Comparison of ENCODE assay signal across 27 mouse cellular contexts in the genomic region with DNA sequence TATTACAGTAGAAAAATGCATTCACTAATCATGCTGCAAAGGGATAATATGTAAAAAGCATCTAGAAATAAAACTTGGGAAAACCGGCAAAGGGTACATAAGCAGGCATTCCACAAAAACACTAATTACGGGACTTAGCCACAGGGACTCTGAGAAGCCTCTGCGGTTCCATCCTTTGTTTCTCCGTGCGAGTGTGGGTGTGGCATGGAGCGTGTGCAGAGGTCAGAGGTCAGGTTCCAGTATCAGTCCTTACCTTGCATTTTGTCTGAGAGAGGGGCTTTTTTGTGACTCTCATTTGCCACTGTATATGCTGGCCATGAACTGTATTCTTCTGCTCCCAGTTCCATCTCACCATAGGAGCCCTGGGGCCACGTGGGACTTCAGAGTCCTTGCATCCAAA. TPM values are rescaled to one million over a fixed set of nuclear protein-coding genes. Genes with fewer than 3 reads are reported as not detected.
DNase-seq lines count a peak whose midpoint lies in the region; ATAC-seq and TF ChIP-seq lines count a peak whose summit lies in the region.
"Had no signal": no experiment of that assay in that cellular context is flagged by ENCODE, and none has a peak within 500 bp of the region (broad histone marks: within the 10 kb centered on the region; RNA-seq: fewer than 3 reads in every experiment).

No protein-coding gene starts in this region.

- no peak for TF ChIP-seq POLR2A in myocyte (IDR thresholded peaks at IDR 0.05; ENCODE audit: insufficient read length, low read depth)

- WGBS in intestine, embryonic 16.5 days = 49% methylated on average over 7 of the region's 7 CpGs
- WGBS in intestine, postnatal 0 days = 45% methylated on average over 7 of the region's 7 CpGs

- no peaks in the 10 kb centered on the region for H3K4me1 ChIP-seq in intestine, embryonic 16.5 days (ENCODE audit: control insufficient read depth, insufficient read depth, low read length)
- no peaks in the 10 kb centered on the region for H3K4me1 ChIP-seq in intestine, postnatal 0 days (replicated peaks; ENCODE audit: control insufficient read depth, insufficient read depth, low read length)
- H3K4me1 ChIP-seq in ES-E14 (ENCODE audit: control insufficient read depth in 2 of 2, insufficient read depth in 2 of 2, low read length in 2 of 2, poor library complexity in 1 of 2) = peaks cover 5 to 8% of the 10 kb centered on the region in 2 experiments; a peak in 1 of 4 replicates
- H3K4me1 ChIP-seq: forebrain, embryonic 12.5 days had no signal

- H3K79me2 ChIP-seq in myocyte (ENCODE audit: control insufficient read depth, insufficient read depth) = no peaks in the 10 kb centered on the region

- TF ChIP-seq CTCF in intestine, postnatal 0 days (IDR thresholded peaks at IDR 0.05; ENCODE audit: low read depth) = no peak

- no peaks in the 10 kb centered on the region for H3K9me3 ChIP-seq in intestine, embryonic 16.5 days (ENCODE audit: control insufficient read depth, low read length)
- H3K9me3 ChIP-seq in intestine, postnatal 0 days (ENCODE audit: control insufficient read depth) = no peaks in the 10 kb centered on the region
- no peaks in the 10 kb centered on the region for H3K9me3 ChIP-seq in ES-E14 (ENCODE audit: control insufficient read depth, insufficient read depth, low read depth, low read length)
- H3K9me3 ChIP-seq: embryonic facial prominence, embryonic 13.5 days; embryonic facial prominence, embryonic 15.5 days; forebrain, embryonic 10.5 days; forebrain, embryonic 12.5 days had no signal

- no peak overlapping the region for H3ac ChIP-seq in myocyte (ENCODE audit: control insufficient read depth, insufficient read length)

- in situ Hi-C loops in ES-E14 (cut with MboI; ENCODE audit: low sequenced_read_pairs in 2 of 2, unreplicated experiment in 2 of 2) = no loop called here

- H3K9ac ChIP-seq in intestine, embryonic 16.5 days (ENCODE audit: low read depth, low read length) = no peak overlapping the region
- H3K9ac ChIP-seq in intestine, postnatal 0 days (ENCODE audit: low read depth, low read length) = no peak overlapping the region
- H3K9ac ChIP-seq in ES-E14 (ENCODE audit: insufficient read depth, low read depth, low read length, poor library complexity, severe bottlenecking) = no peak overlapping the region
- H3K9ac ChIP-seq: embryonic facial prominence, embryonic 13.5 days; embryonic facial prominence, embryonic 15.5 days; forebrain, embryonic 12.5 days had no signal

- H3K36me3 ChIP-seq in intestine, embryonic 16.5 days (ENCODE audit: control insufficient read depth, insufficient read depth, low read length) = peaks cover 9% of the 10 kb centered on the region; the same call in 1 of the 2 replicates
- 0 out of 2 replicates have a peak, but pooled peaks cover 8% of the 10 kb centered on the region for H3K36me3 ChIP-seq in intestine, postnatal 0 days (ENCODE audit: control insufficient read depth, insufficient read depth)
- H3K36me3 ChIP-seq in ES-E14 (ENCODE audit: control insufficient read depth, insufficient read depth, low read length, poor library complexity, severe bottlenecking) = peaks cover 5% of the 10 kb centered on the region
- H3K36me3 ChIP-seq in myocyte (ENCODE audit: control insufficient read depth, insufficient read depth) = peaks cover 23% of the 10 kb centered on the region

- no peak overlapping the region for H3K27ac ChIP-seq in intestine, embryonic 16.5 days (ENCODE audit: low read length)
- H3K27ac ChIP-seq in intestine, postnatal 0 days (ENCODE audit: low read depth, low read length) = no peak overlapping the region
- H3K27ac ChIP-seq in ES-E14 (ENCODE audit: insufficient read depth, low read depth, low read length, poor library complexity, severe bottlenecking) = no peak overlapping the region
- H3K27ac ChIP-seq: embryonic facial prominence, embryonic 13.5 days; embryonic facial prominence, embryonic 15.5 days; forebrain, embryonic 10.5 days; forebrain, embryonic 12.5 days had no signal

- intact Hi-C loops in heart, postnatal 36 days (cut with DNase I) = no loop called here

- no peaks in the 10 kb centered on the region for H3K27me3 ChIP-seq in intestine, embryonic 16.5 days (replicated peaks; ENCODE audit: control insufficient read depth, insufficient read depth, low read length)
- no peaks in the 10 kb centered on the region for H3K27me3 ChIP-seq in intestine, postnatal 0 days (replicated peaks; ENCODE audit: control insufficient read depth, insufficient read depth, low read length)
- no peaks in the 10 kb centered on the region for H3K27me3 ChIP-seq in myocyte (ENCODE audit: control insufficient read depth, insufficient read depth, insufficient read length)
- H3K27me3 ChIP-seq: embryonic facial prominence, embryonic 13.5 days; embryonic facial prominence, embryonic 15.5 days; forebrain, embryonic 12.5 days; Patski had no signal

- peak; percentile 4; the same call in 1 of the 2 replicates for ATAC-seq in intestine, embryonic 16.5 days
- no peak for ATAC-seq in intestine, postnatal 0 days
- ATAC-seq: activated CD4-positive, CD25-positive, alpha-beta regulatory T cell, adult 4 months; forebrain, embryonic 14.5 days; forebrain, embryonic 16.5 days; Patski had no signal

- H3K4me3 ChIP-seq in intestine, embryonic 16.5 days (ENCODE audit: low read length) = no peak overlapping the region
- H3K4me3 ChIP-seq in intestine, postnatal 0 days (ENCODE audit: low read depth, low read length) = no peak overlapping the region
- H3K4me3 ChIP-seq in ES-E14 (ENCODE audit: insufficient read depth in 1 of 2, low read depth in 1 of 2, low read length in 2 of 2, poor library complexity in 1 of 2, severe bottlenecking in 1 of 2) (no peak overlapping the region), myocyte (no peak overlapping the region)
- H3K4me3 ChIP-seq: embryonic facial prominence, embryonic 13.5 days; embryonic facial prominence, embryonic 15.5 days; erythroblast, embryonic 14.5 days; forebrain, embryonic 10.5 days; forebrain, embryonic 12.5 days had no signal

- no peak overlapping the region for H3K4me2 ChIP-seq in intestine, embryonic 16.5 days (ENCODE audit: low read depth, low read length)
- no peak overlapping the region for H3K4me2 ChIP-seq in intestine, postnatal 0 days (replicated peaks; ENCODE audit: low read depth)
- no peak overlapping the region for H3K4me2 ChIP-seq in myocyte (ENCODE audit: low read depth)
- H3K4me2 ChIP-seq: embryonic facial prominence, embryonic 13.5 days; embryonic facial prominence, embryonic 15.5 days; forebrain, embryonic 12.5 days had no signal

- DNase-seq in ES-E14 (ENCODE audit: low read depth, low spot score) = no peak
- DNase-seq in R1 (ENCODE audit: low read depth, low spot score) = peak; percentile 71
- no peak for DNase-seq in left cerebral cortex, adult 11 months (ENCODE audit: low spot score)
- DNase-seq in heart, postnatal 36 days = no peak
- DNase-seq in lung, postnatal 4 days = no peak
- DNase-seq: adrenal gland, adult 2 months; adrenal gland, postnatal 10 days; adrenal gland, postnatal 25 days; cerebellum, adult 11 months; cerebellum, adult 18-20 months; cerebellum, adult 8-10 months; cerebellum, adult 9-11 months; cerebellum, postnatal 14 days; cerebellum, postnatal 36 days; embryo, embryonic 11 days had no signal

TF ChIP-seq in ES-E14, 5 proteins besides CTCF, POLR2A, EP300 and RAD21:
- TF ChIP-seq CHD2 (IDR thresholded peaks at IDR 0.05; ENCODE audit: low read depth, low read length) = 0 out of 2 replicates have a peak, but pooled peaks have one; percentile 34
- no peak for TF ChIP-seq MAFK (IDR thresholded peaks at IDR 0.05; ENCODE audit: insufficient read depth, low read depth, low read length)
- no peak for TF ChIP-seq ZC3H11A (IDR thresholded peaks at IDR 0.05; ENCODE audit: borderline replicate concordance, low read depth, low read length)
- TF ChIP-seq ZNF384 (IDR thresholded peaks at IDR 0.05; ENCODE audit: low read depth, low read length) = no peak
- no peak for TF ChIP-seq HCFC1 (IDR thresholded peaks at IDR 0.05; ENCODE audit: borderline replicate concordance, insufficient read depth, low read length)

TF ChIP-seq in myocyte, 11 proteins besides CTCF, POLR2A, EP300 and RAD21:
- TF ChIP-seq TCF3 (IDR thresholded peaks at IDR 0.05; ENCODE audit: insufficient read length, low read depth) (no peak), REST (IDR thresholded peaks at IDR 0.05; ENCODE audit: insufficient read depth, insufficient read length) (no peak), USF1 (IDR thresholded peaks at IDR 0.05; ENCODE audit: low read depth) (no peak), TCF12 (IDR thresholded peaks at IDR 0.05; ENCODE audit: insufficient read depth, poor library complexity, severe bottlenecking) (no peak), MAX (IDR thresholded peaks at IDR 0.05; ENCODE audit: low read depth) (no peak), POLR2AphosphoS2 (IDR thresholded peaks at IDR 0.05; ENCODE audit: insufficient read length, low read depth) (peak; percentile 14)
TF ChIP-seq in myocyte: peak in this region for 1.

RNA-seq across cellular contexts. Expression of a gene that starts 31.0 kb away (rescaled TPM):
- 0.88 and 1.0 TPM in 2 replicates for polyA plus RNA-seq in intestine, embryonic 16.5 days (2015; fragmentation: Nextera tagmentation; extraction: Ambion mirVana)
- 5.4 and 6.5 TPM in 2 replicates for polyA plus RNA-seq in intestine, postnatal 0 days (2015; fragmentation: Nextera tagmentation; extraction: Ambion mirVana)
- total RNA-seq in ES-E14 (2012; rRNA removed) = 13.2 and 15.9 TPM in 2 replicates
- 8.2 TPM for polyA plus RNA-seq in myocyte (2012; fragmentation: generic; extraction: Trizol)
- total RNA-seq in heart, postnatal 36 days (2021) = 10 to 100 TPM; 32.6 to 33.2 TPM

RNA-seq across cellular contexts. Expression of a gene that starts 54.2 kb away (rescaled TPM):
- polyA plus RNA-seq in intestine, embryonic 16.5 days (2015; fragmentation: Nextera tagmentation; extraction: Ambion mirVana) = 8.5 and 10.2 TPM in 2 replicates
- polyA plus RNA-seq in intestine, postnatal 0 days (2015; fragmentation: Nextera tagmentation; extraction: Ambion mirVana) = 4.8 and 5.2 TPM in 2 replicates
- 37.3 and 41.7 TPM in 2 replicates for total RNA-seq in ES-E14 (2012; rRNA removed)
- 24.4 TPM for polyA plus RNA-seq in myocyte (2012; fragmentation: generic; extraction: Trizol)
- 10 to 100 TPM; 14.3 to 16.5 TPM for total RNA-seq in heart, postnatal 36 days (2021)
- polyA plus RNA-seq: adrenal gland, adult 2 months; erythroblast, embryonic 14.5 days had no signal

RNA-seq across cellular contexts. Expression of a gene that starts 54.4 kb away (rescaled TPM):
- 84.8 and 99.3 TPM in 2 replicates for polyA plus RNA-seq in intestine, embryonic 16.5 days (2015; fragmentation: Nextera tagmentation; extraction: Ambion mirVana)
- 130 and 131 TPM in 2 replicates for polyA plus RNA-seq in intestine, postnatal 0 days (2015; fragmentation: Nextera tagmentation; extraction: Ambion mirVana)
- total RNA-seq in ES-E14 (2012; rRNA removed) = 40.1 and 47.3 TPM in 2 replicates
- 39.3 TPM for polyA plus RNA-seq in myocyte (2012; fragmentation: generic; extraction: Trizol)
- 10 to 100 TPM; 76.0 to 92.6 TPM for total RNA-seq in heart, postnatal 36 days (2021)

RNA-seq across cellular contexts. Expression of a gene that starts 54.5 kb away (rescaled TPM):
- polyA plus RNA-seq in intestine, embryonic 16.5 days (2015; fragmentation: Nextera tagmentation; extraction: Ambion mirVana) = 3.4 and 5.9 TPM in 2 replicates
- 6.6 and 7.3 TPM in 2 replicates for polyA plus RNA-seq in intestine, postnatal 0 days (2015; fragmentation: Nextera tagmentation; extraction: Ambion mirVana)
- total RNA-seq in ES-E14 (2012; rRNA removed) = 10.7 and 12.1 TPM in 2 replicates
- polyA plus RNA-seq in myocyte (2012; fragmentation: generic; extraction: Trizol) = 11.4 TPM
- 1 to 10 TPM; 7.9 to 8.0 TPM for total RNA-seq in heart, postnatal 36 days (2021)
